ENCODE assay signal across 21 mouse cellular contexts in genomic region chr16:13487659-13488058, GRCm38 (mm10).
DNase-seq lines count a peak whose midpoint lies in the region; TF ChIP-seq lines count a peak whose summit lies in the region.
"Had no signal": no experiment of that assay in that cellular context is flagged by ENCODE, and none has a peak within 500 bp of the region (broad histone marks: within the 10 kb centered on the region; RNA-seq: fewer than 3 reads in every experiment).

No protein-coding gene starts in this region.

- H3K4me3 ChIP-seq in gastrocnemius, adult 2 months, result no peak overlapping the region
- no peak overlapping the region for H3K4me3 ChIP-seq in brown adipose tissue, adult 24 weeks (ENCODE audit: insufficient read depth, low read depth, low read length)
- no peak overlapping the region for H3K4me3 ChIP-seq in layer of hippocampus, adult 2 months
- H3K4me3 ChIP-seq: embryonic facial prominence, embryonic 15.5 days; erythroblast, embryonic 14.5 days; forebrain, embryonic 10.5 days; heart, embryonic 10.5 days; hindbrain, embryonic 12.5 days had no signal

- no peak for TF ChIP-seq CTCF in gastrocnemius, adult 2 months (IDR thresholded peaks at IDR 0.05)
- TF ChIP-seq CTCF in layer of hippocampus, adult 2 months (conservative IDR thresholded peaks at IDR 0.05), result no peak

- intact Hi-C loops in gastrocnemius, adult 2 months (cut with DNase I), result loop anchor here (5.0 kb wide), 1 partner anchor 35 kb away; no protein-coding TSS in a partner anchor

- peaks cover 12% of the 10 kb centered on the region for H3K4me1 ChIP-seq in brown adipose tissue, adult 24 weeks (ENCODE audit: control insufficient read depth, insufficient read depth, insufficient read length, low read length)
- H3K4me1 ChIP-seq: embryonic facial prominence, embryonic 15.5 days; forebrain, embryonic 10.5 days; hindbrain, embryonic 12.5 days had no signal

- peak overlapping the region; percentile 81 for H3K27ac ChIP-seq in gastrocnemius, adult 2 months
- peak overlapping the region; percentile 69 for H3K27ac ChIP-seq in brown adipose tissue, adult 24 weeks (replicated peaks; ENCODE audit: low read depth, low read length)
- H3K27ac ChIP-seq in layer of hippocampus, adult 2 months, result no peak overlapping the region
- H3K27ac ChIP-seq: embryonic facial prominence, embryonic 15.5 days; forebrain, embryonic 10.5 days; heart, embryonic 10.5 days; hindbrain, embryonic 12.5 days had no signal

- no peak for DNase-seq in gastrocnemius, adult 2 months
- no peak for DNase-seq in gastrocnemius, postnatal 10 days
- DNase-seq in embryo, embryonic 11 days, result peak; percentile 21
- peak; percentile 59 for DNase-seq in mesoderm, embryonic 11.5 days (ENCODE audit: low read depth, low spot score)
- DNase-seq in layer of hippocampus, adult 2 months (ENCODE audit: low spot score in 2 of 2), result no peak
- no peak for DNase-seq in adrenal gland, adult 2 months
- no peak for DNase-seq in kidney, adult 8-10 months
- DNase-seq: adrenal gland, adult 8-10 months; adrenal gland, postnatal 36 days; cerebellum, adult 11 months; cerebellum, adult 8-10 months; cerebellum, postnatal 14 days; heart, adult 18-20 months; heart, postnatal 10 days; heart, postnatal 4 days had no signal

Comparison
In these comparisons a context has a peak if more than half of its experiments do, and no peak if none do; other contexts are left out.
1. DNase-seq: peak in embryo, embryonic 11 days (single experiment) and mesoderm, embryonic 11.5 days (single experiment); none in gastrocnemius, adult 2 months (single experiment), gastrocnemius, postnatal 10 days (single experiment), layer of hippocampus, adult 2 months (0 of 2), adrenal gland, adult 2 months (single experiment) and kidney, adult 8-10 months (0 of 2).